Mouse (Mus musculus) stomach, embryonic 15.5 days (tissue): ENCODE results near the gene Zfyve28. TPM values are rescaled to one million over a fixed set of nuclear protein-coding genes. Genes with fewer than 3 reads are reported as not detected.

Source experiments
- ATAC-seq: fragments of 200-750 bp; cut with Nextera tagmentation; 2 replicates; pipeline ENCODE4 v1.8.0; 2017; ENCODE audit warnings: low read depth, moderate number of reproducible peaks, moderate TSS enrichment; ENCODE audit not compliant: insufficient read depth, low FRiP score
- H3K27ac ChIP-seq: fragments of 300-500 bp; sonication (generic); 2 replicates; pipeline ENCODE4 v1.5.1; 2015; ENCODE audit warnings: mild to moderate bottlenecking, inconsistent platforms
- H3K27me3 ChIP-seq: fragments of 300-500 bp; sonication (generic); replicated peaks from 2 replicates; pipeline ENCODE4 v1.6.1; 2015; ENCODE audit warnings: inconsistent platforms
- H3K36me3 ChIP-seq: fragments of 300-500 bp; sonication (generic); 2 replicates; pipeline ENCODE4 v1.6.1; 2015; ENCODE audit warnings: inconsistent platforms
- H3K4me1 ChIP-seq: fragments of 300-500 bp; sonication (generic); 2 replicates; pipeline ENCODE4 v1.6.1; 2015; ENCODE audit warnings: inconsistent platforms
- H3K4me2 ChIP-seq: fragments of 300-500 bp; sonication (generic); 2 replicates; pipeline ENCODE4 v1.6.1; 2015; ENCODE audit warnings: mild to moderate bottlenecking, inconsistent platforms
- H3K4me3 ChIP-seq: fragments of 300-500 bp; sonication (generic); replicated peaks from 2 replicates; pipeline ENCODE4 v1.5.1; 2015; ENCODE audit warnings: inconsistent platforms
- H3K9ac ChIP-seq: fragments of 300-500 bp; sonication (generic); 2 replicates; pipeline ENCODE4 v1.6.1; 2015; ENCODE audit warnings: inconsistent platforms
- H3K9me3 ChIP-seq: fragments of 300-500 bp; sonication (generic); 2 replicates; pipeline ENCODE4 v1.6.1; 2016; ENCODE audit warnings: inconsistent platforms
- WGBS: fragments of 180-500 bp; shearing (Covaris S2); methylation state at CpG from one replicate; pipeline ENCODE4 v1.1.7; 2015; 5-methylcytosine and 5-hydroxymethylcytosine counted together
- polyA plus RNA-seq: library from polyadenylated mRNA; unstranded; fragments of >200 nt; fragmentation: Nextera tagmentation; extraction: Ambion mirVana; gene quantifications from 2 replicates; pipeline ENCODE4 v1.2.1, GENCODE M21; 2015

The Zfyve28 gene
- polyA plus RNA-seq, 1 experiment from 2014 or later: 0.53 TPM

GRCm38 (mm10) chr5:34183976-34184375 lies 104.3 kb downstream of the Zfyve28 start:
- Histone ChIP-seq H3K27me3 (no peaks in the 10 kb centered on the region), H3K4me3 (no peak overlapping the region), H3K4me2 (no peak overlapping the region), H3K9ac (no peak overlapping the region), H3K9me3 (no peaks in the 10 kb centered on the region), H3K27ac (no peak overlapping the region), H3K36me3 (0 out of 2 replicates have a peak, but pooled peaks cover 9% of the 10 kb centered on the region), H3K4me1 (peaks cover 42% of the 10 kb centered on the region)
- 90% methylated on average over 3 of the region's 3 CpGs for WGBS
- ATAC-seq: no peak

DNA sequence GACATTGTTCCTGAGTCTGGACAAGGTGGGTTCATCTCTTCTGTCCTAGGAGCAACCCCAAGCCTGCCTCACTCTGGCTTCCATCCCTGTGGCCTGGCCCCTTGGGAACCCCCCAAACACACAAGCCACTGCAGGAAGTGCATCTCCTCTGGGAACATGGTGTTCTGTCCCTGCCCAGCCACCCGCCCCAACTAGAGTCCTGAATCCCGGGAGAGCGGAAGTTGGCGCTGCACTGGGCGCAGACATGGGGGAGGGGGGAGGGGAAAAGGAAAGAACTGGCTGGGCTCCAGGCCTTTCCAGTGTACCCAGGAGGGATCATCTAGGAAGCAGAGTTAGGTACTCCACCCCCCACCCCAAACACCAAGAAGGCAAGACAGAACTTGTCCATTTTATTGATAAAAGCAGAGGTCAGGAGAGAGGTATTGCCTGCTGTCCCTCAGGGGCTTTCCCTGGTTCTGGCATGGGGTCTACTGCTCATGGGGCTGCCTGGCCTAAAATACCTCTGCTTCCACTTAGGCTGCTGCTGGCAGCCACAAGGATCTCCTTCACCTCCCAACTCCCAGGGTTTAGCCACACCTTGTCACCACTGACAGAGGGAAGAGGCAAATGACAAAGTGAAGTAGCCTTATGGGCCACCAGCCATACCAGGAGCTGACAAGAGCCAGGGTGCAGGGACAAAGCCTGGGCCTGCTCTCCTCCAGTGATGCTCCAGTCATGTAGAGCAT lies 104.9 kb downstream of the Zfyve28 start:
- Histone ChIP-seq H3K4me3 (no peak overlapping the region), H3K9me3 (no peaks in the 10 kb centered on the region), H3K4me2 (no peak overlapping the region), H3K9ac (no peak overlapping the region), H3K27me3 (no peaks in the 10 kb centered on the region), H3K36me3 (0 out of 2 replicates have a peak, but pooled peaks cover 9% of the 10 kb centered on the region), H3K27ac (no peak overlapping the region), H3K4me1 (peaks cover 35% of the 10 kb centered on the region)
- 73% methylated on average over 5 of the region's 5 CpGs for WGBS
- ATAC-seq: no peak

- H3K36me3 ChIP-seq: peaks cover 13% of the 10 kb centered on the region
- no peak overlapping the region for H3K4me3 ChIP-seq
- H3K9me3 ChIP-seq: no peaks in the 10 kb centered on the region
- peaks cover 34% of the 10 kb centered on the region for H3K4me1 ChIP-seq
- no peak for ATAC-seq
- WGBS: 78% methylated on average over 3 of the region's 3 CpGs
- H3K9ac ChIP-seq: no peak overlapping the region
- H3K27ac ChIP-seq: no peak overlapping the region
- H3K27me3 ChIP-seq: no peaks in the 10 kb centered on the region
- no peak overlapping the region for H3K4me2 ChIP-seq
Observed at GRCm38 (mm10) chr5:34182486-34182885, 105.8 kb downstream of the Zfyve28 start.

GRCm38 (mm10) chr5:34177821-34178220 lies 110.4 kb downstream of the Zfyve28 start:
- no peak overlapping the region for H3K27ac ChIP-seq
- no peaks in the 10 kb centered on the region for H3K27me3 ChIP-seq
- H3K4me3 ChIP-seq: no peak overlapping the region
- H3K36me3 ChIP-seq: peaks cover 27% of the 10 kb centered on the region
- peaks cover 5% of the 10 kb centered on the region; the same call in 1 of the 2 replicates for H3K4me1 ChIP-seq
- no peak for ATAC-seq
- H3K9ac ChIP-seq: no peak overlapping the region
- H3K9me3 ChIP-seq: no peaks in the 10 kb centered on the region
- WGBS: 95% methylated on average over 4 of the region's 4 CpGs
- H3K4me2 ChIP-seq: no peak overlapping the region

DNA sequence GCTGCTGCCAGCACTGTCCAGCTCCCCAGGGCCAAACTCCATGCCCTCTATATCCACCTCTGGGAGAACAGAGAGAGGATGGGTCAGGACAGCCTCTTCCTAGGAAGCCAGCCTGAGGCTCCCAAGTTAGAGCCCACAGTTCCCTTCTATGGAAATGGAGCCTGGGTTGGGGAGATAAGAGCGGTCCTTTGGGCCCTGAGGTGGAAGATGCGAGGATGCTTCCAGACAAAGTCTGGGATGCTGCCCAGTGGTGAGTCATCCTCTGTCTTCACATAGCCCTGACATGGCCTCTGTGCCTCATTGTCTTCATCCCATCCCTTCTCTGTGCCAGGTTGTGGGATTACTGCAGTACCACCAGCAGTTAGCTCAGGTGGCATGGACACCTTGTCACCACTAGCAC lies 111.2 kb downstream of the Zfyve28 start:
- no peaks in the 10 kb centered on the region for H3K27me3 ChIP-seq
- no peak for ATAC-seq
- 0 out of 2 replicates have a peak, but pooled peaks cover 5% of the 10 kb centered on the region for H3K4me1 ChIP-seq
- no peak overlapping the region for H3K9ac ChIP-seq
- H3K9me3 ChIP-seq: no peaks in the 10 kb centered on the region
- 97% methylated on average over 2 of the region's 2 CpGs for WGBS
- H3K4me3 ChIP-seq: no peak overlapping the region
- H3K36me3 ChIP-seq: peaks cover 25% of the 10 kb centered on the region
- no peak overlapping the region for H3K4me2 ChIP-seq
- no peak overlapping the region for H3K27ac ChIP-seq

DNA sequence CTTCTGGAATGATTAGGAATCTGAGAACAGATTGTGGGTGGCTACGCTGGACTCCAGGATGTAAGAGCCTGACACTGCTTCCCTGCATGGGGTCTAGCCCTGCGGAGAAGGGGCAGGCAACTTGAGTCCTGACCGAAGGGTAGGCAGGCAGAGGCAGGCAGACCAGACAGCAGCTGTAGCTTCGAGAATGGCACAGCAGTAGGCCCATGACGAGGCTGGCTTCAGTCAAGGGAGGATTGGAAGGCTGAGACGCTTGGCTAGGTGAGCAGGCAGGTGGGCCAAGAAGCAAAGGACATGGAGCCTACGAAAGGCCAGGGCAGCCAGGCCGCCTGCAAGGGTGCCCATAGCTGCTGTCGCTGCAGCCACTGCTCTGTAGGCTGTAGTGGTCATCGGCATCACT lies 111.6 kb downstream of the Zfyve28 start:
- Histone ChIP-seq H3K4me1 (0 out of 2 replicates have a peak, but pooled peaks cover 5% of the 10 kb centered on the region), H3K27ac (no peak overlapping the region), H3K9me3 (no peaks in the 10 kb centered on the region), H3K9ac (no peak overlapping the region), H3K4me3 (no peak overlapping the region), H3K27me3 (no peaks in the 10 kb centered on the region), H3K36me3 (peaks cover 25% of the 10 kb centered on the region), H3K4me2 (no peak overlapping the region)
- no peak for ATAC-seq
- 82% methylated on average over 10 of the region's 10 CpGs for WGBS

DNA sequence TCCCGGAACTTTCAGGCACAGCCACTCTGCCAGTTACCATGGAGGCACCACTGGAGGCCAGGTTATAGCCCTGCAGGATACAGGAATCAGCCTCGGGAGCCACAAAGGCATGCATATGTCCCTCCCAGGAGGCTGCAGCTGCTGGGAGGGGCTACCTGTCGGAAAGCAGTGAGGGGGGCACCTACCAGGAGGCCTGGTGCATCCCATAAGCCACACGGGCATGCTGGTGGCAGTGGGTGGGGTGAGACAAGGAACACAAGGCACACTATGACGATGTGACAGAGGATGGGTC lies 112.9 kb downstream of the Zfyve28 start:
- Histone ChIP-seq H3K36me3 (peaks cover 19% of the 10 kb centered on the region), H3K9me3 (no peaks in the 10 kb centered on the region), H3K27me3 (no peaks in the 10 kb centered on the region), H3K4me2 (no peak overlapping the region), H3K4me1 (no peaks in the 10 kb centered on the region), H3K9ac (no peak overlapping the region), H3K27ac (no peak overlapping the region), H3K4me3 (no peak overlapping the region)
- WGBS: 45% methylated on average over 5 of the region's 5 CpGs
- ATAC-seq: no peak

GRCm38 (mm10) chr5:34174550-34175402 lies 113.5 kb downstream of the Zfyve28 start:
- H3K4me3 ChIP-seq: no peak overlapping the region
- WGBS: 79% methylated on average over 5 of the region's 5 CpGs
- no peak overlapping the region for H3K4me2 ChIP-seq
- H3K9me3 ChIP-seq: no peaks in the 10 kb centered on the region
- H3K27me3 ChIP-seq: no peaks in the 10 kb centered on the region
- no peaks in the 10 kb centered on the region for H3K4me1 ChIP-seq
- no peak overlapping the region for H3K27ac ChIP-seq
- ATAC-seq: no peak
- H3K9ac ChIP-seq: no peak overlapping the region
- H3K36me3 ChIP-seq: peaks cover 19% of the 10 kb centered on the region

DNA sequence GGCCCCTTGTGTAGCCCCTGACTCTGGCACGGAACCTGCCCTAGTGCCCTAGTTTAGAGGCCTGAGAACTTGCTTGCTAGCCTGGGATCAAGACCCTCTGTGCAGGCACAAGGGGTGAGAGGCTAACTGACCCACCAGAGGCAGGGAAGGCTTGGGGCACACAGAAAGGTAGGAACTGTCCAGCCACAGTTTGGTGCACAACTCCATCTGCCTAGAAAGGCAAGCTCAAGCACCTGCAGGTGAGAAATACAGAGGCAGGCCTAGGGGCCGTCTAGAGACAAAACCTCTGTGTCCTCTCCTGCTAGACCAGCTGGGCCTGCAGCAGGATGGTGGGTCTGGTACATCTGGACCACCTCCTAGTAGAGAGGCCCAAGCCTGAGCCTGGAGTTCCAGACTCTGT lies 114.2 kb downstream of the Zfyve28 start:
- Histone ChIP-seq H3K36me3 (peaks cover 19% of the 10 kb centered on the region), H3K4me2 (no peak overlapping the region), H3K9me3 (no peaks in the 10 kb centered on the region), H3K4me3 (no peak overlapping the region), H3K9ac (no peak overlapping the region), H3K27me3 (no peaks in the 10 kb centered on the region), H3K27ac (no peak overlapping the region), H3K4me1 (no peaks in the 10 kb centered on the region)
- 86% methylated on average over 2 of the region's 2 CpGs for WGBS
- ATAC-seq: no peak

DNA sequence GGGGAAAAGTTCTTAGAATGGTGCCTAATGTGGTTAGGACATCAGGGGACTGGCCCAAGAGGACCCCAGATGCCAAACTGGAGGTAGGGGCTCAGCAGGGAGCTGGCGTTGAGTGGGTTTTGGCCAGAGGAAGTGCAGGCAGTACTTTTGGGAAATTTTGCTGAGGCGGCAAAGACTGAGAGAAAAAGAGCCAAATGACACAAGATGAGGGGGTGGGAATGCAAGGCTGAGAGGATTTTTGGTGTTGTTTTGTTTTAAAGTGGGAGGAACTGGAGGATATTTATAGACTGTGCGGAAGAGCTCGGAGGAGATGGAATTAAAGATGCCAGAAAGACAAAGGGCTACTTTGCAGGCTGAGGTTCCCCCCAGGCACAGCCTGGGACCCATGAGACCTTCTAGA lies 117.5 kb downstream of the Zfyve28 start:
- Histone ChIP-seq H3K27ac (peak overlapping the region; percentile 61; the same call in 1 of the 2 replicates), H3K9me3 (no peaks in the 10 kb centered on the region), H3K36me3 (peaks cover 5% of the 10 kb centered on the region; the same call in 1 of the 2 replicates), H3K9ac (no peak overlapping the region), H3K4me3 (no peak overlapping the region), H3K4me1 (peaks cover 7% of the 10 kb centered on the region), H3K4me2 (no peak overlapping the region), H3K27me3 (no peaks in the 10 kb centered on the region)
- ATAC-seq: no peak
- WGBS: 61% methylated on average over 4 of the region's 4 CpGs

GRCm38 (mm10) chr5:34169954-34170353 lies 118.3 kb downstream of the Zfyve28 start:
- H3K36me3 ChIP-seq: no peaks in the 10 kb centered on the region
- peak overlapping the region; percentile 90 for H3K27ac ChIP-seq
- H3K27me3 ChIP-seq: no peaks in the 10 kb centered on the region
- H3K4me1 ChIP-seq: peaks cover 7% of the 10 kb centered on the region
- peak overlapping the region; percentile 69 for H3K4me2 ChIP-seq
- H3K9me3 ChIP-seq: no peaks in the 10 kb centered on the region
- 73% methylated on average over 3 of the region's 3 CpGs for WGBS
- peak overlapping the region; percentile 88 for H3K4me3 ChIP-seq
- ATAC-seq: no peak
- H3K9ac ChIP-seq: peak overlapping the region; percentile 16; the same call in 1 of the 2 replicates
